Mouse (Mus musculus) CH12.LX (cell line): ENCODE results near the gene Gm21488.
"Not testable (repeated sequence)": the region's sequence is repeated elsewhere in the genome, so short reads cannot be mapped to it uniquely, and the experiment has no call there.

Experiments
- POLR2A ChIP-seq: IDR thresholded peaks from 2 replicates; pipeline ENCODE4 v1.6.1; 2011; ENCODE audit warnings: low read depth, mild to moderate bottlenecking, improper control_type of control experiment, low read length
- POLR2AphosphoS2 ChIP-seq: IDR thresholded peaks from 2 replicates; pipeline ENCODE4 v1.6.1; 2011; ENCODE audit warnings: low read depth, low read length, improper control_type of control experiment
- ZC3H11A ChIP-seq: IDR thresholded peaks from 2 replicates; pipeline ENCODE4 v1.6.1; 2012; ENCODE audit warnings: low read depth, mild to moderate bottlenecking, inconsistent platforms, low read length, improper control_type of control experiment

GRCm38 (mm10) chrY:27521820-27522219 is at the start of gene Gm21488:
- TF ChIP-seq POLR2A, ZC3H11A, POLR2AphosphoS2: not testable (repeated sequence)
